Mouse (Mus musculus) heart, postnatal 0 days (tissue): ENCODE data around the gene Cyren.

ENCODE experiments used
- CTCF ChIP-seq: IDR thresholded peaks from 2 replicates; pipeline ENCODE4 v1.5.1; 2016; ENCODE audit warnings: antibody characterized with exemption, control low read depth, low read depth
- EP300 ChIP-seq: IDR thresholded peaks from 2 replicates; pipeline ENCODE4 v1.6.1; 2016; ENCODE audit warnings: antibody characterized with exemption, low read depth

GRCm38 (mm10) chr6:34870136-34870535 is 7.7 kb downstream of the Cyren start:
- TF ChIP-seq CTCF: no peak
- TF ChIP-seq EP300: no peak
